Comparison of ENCODE assay signal across 21 mouse cellular contexts in genomic region chr1:82991596-82991995, GRCm38 (mm10). TPM values are rescaled to one million over a fixed set of nuclear protein-coding genes. Genes with fewer than 3 reads are reported as not detected.
DNase-seq lines count a peak whose midpoint lies in the region; ATAC-seq and TF ChIP-seq lines count a peak whose summit lies in the region.
"Had no signal": no experiment of that assay in that cellular context is flagged by ENCODE, and none has a peak within 500 bp of the region (broad histone marks: within the 10 kb centered on the region; RNA-seq: fewer than 3 reads in every experiment).

No protein-coding gene starts in this region.

- no peaks in the 10 kb centered on the region for H3K36me3 ChIP-seq in intestine, embryonic 15.5 days
- H3K36me3 ChIP-seq in intestine, embryonic 16.5 days (ENCODE audit: control insufficient read depth, insufficient read depth, low read length) = no peaks in the 10 kb centered on the region
- no peaks in the 10 kb centered on the region for H3K36me3 ChIP-seq in small intestine, adult 2 months (ENCODE audit: control insufficient read depth, insufficient read depth, low read length)
- H3K36me3 ChIP-seq in hindbrain, embryonic 13.5 days = no peaks in the 10 kb centered on the region
- H3K36me3 ChIP-seq: embryonic facial prominence, embryonic 10.5 days; embryonic facial prominence, embryonic 12.5 days; forebrain, embryonic 15.5 days had no signal

- H3K27me3 ChIP-seq in intestine, embryonic 15.5 days (replicated peaks) = no peaks in the 10 kb centered on the region
- H3K27me3 ChIP-seq in intestine, embryonic 16.5 days (replicated peaks; ENCODE audit: control insufficient read depth, insufficient read depth, low read length) = no peaks in the 10 kb centered on the region
- no peaks in the 10 kb centered on the region for H3K27me3 ChIP-seq in small intestine, adult 2 months (ENCODE audit: control insufficient read depth, insufficient read depth, low read length)
- no peaks in the 10 kb centered on the region for H3K27me3 ChIP-seq in hindbrain, embryonic 13.5 days
- H3K27me3 ChIP-seq: embryonic facial prominence, embryonic 12.5 days; forebrain, embryonic 13.5 days; forebrain, embryonic 15.5 days had no signal

- peak; percentile 11 for DNase-seq in kidney, adult 9 months
- no peak for DNase-seq in kidney, postnatal 4 days
- no peak for DNase-seq in urinary bladder, adult 18-20 months (ENCODE audit: low spot score in 2 of 2)
- DNase-seq: cerebellum, adult 11-12 months; cerebellum, adult 2 months; cerebellum, adult 9-10 months; cerebellum, postnatal 10 days; cerebellum, postnatal 25 days had no signal

- no peak overlapping the region for H3K4me3 ChIP-seq in intestine, embryonic 15.5 days (replicated peaks)
- H3K4me3 ChIP-seq in intestine, embryonic 16.5 days (ENCODE audit: low read length) = no peak overlapping the region
- no peak overlapping the region for H3K4me3 ChIP-seq in small intestine, adult 2 months (ENCODE audit: low read depth, low read length)
- no peak overlapping the region for H3K4me3 ChIP-seq in hindbrain, embryonic 13.5 days
- H3K4me3 ChIP-seq: embryonic facial prominence, embryonic 10.5 days; embryonic facial prominence, embryonic 12.5 days; forebrain, embryonic 13.5 days; forebrain, embryonic 15.5 days had no signal

- H3K9me3 ChIP-seq in intestine, embryonic 15.5 days = no peaks in the 10 kb centered on the region
- no peaks in the 10 kb centered on the region for H3K9me3 ChIP-seq in intestine, embryonic 16.5 days (ENCODE audit: control insufficient read depth, low read length)
- no peaks in the 10 kb centered on the region for H3K9me3 ChIP-seq in hindbrain, embryonic 13.5 days
- H3K9me3 ChIP-seq: embryonic facial prominence, embryonic 10.5 days; embryonic facial prominence, embryonic 12.5 days; forebrain, embryonic 13.5 days; forebrain, embryonic 15.5 days had no signal

- no peak overlapping the region for H3K9ac ChIP-seq in intestine, embryonic 15.5 days
- H3K9ac ChIP-seq in intestine, embryonic 16.5 days (ENCODE audit: low read depth, low read length) = no peak overlapping the region
- no peak overlapping the region for H3K9ac ChIP-seq in hindbrain, embryonic 13.5 days
- H3K9ac ChIP-seq: embryonic facial prominence, embryonic 12.5 days; forebrain, embryonic 13.5 days; forebrain, embryonic 15.5 days had no signal

- H3K4me2 ChIP-seq in intestine, embryonic 15.5 days (replicated peaks) = no peak overlapping the region
- no peak overlapping the region for H3K4me2 ChIP-seq in intestine, embryonic 16.5 days (ENCODE audit: low read depth, low read length)
- H3K4me2 ChIP-seq in hindbrain, embryonic 13.5 days = no peak overlapping the region
- H3K4me2 ChIP-seq: embryonic facial prominence, embryonic 12.5 days; forebrain, embryonic 13.5 days; forebrain, embryonic 15.5 days had no signal

- WGBS in intestine, embryonic 15.5 days = 58% methylated on average over 3 of the region's 3 CpGs
- WGBS in intestine, embryonic 16.5 days = 47% methylated on average over 3 of the region's 3 CpGs
- WGBS in small intestine, adult 2 months = 29% methylated on average over 3 of the region's 3 CpGs
- 79% methylated on average over 3 of the region's 3 CpGs for WGBS in hindbrain, embryonic 13.5 days

- peak overlapping the region; percentile 57 for H3K27ac ChIP-seq in intestine, embryonic 15.5 days
- peak overlapping the region; percentile 85 for H3K27ac ChIP-seq in intestine, embryonic 16.5 days (ENCODE audit: low read length)
- peak overlapping the region; percentile 100 for H3K27ac ChIP-seq in small intestine, adult 2 months (ENCODE audit: insufficient read depth, low read depth, low read length)
- no peak overlapping the region for H3K27ac ChIP-seq in hindbrain, embryonic 13.5 days
- H3K27ac ChIP-seq: embryonic facial prominence, embryonic 10.5 days; embryonic facial prominence, embryonic 12.5 days; forebrain, embryonic 13.5 days; forebrain, embryonic 15.5 days had no signal

- no peak for TF ChIP-seq POLR2A in small intestine, adult 2 months (IDR thresholded peaks at IDR 0.05; ENCODE audit: low read depth, low read length)

- no peak for TF ChIP-seq CTCF in small intestine, adult 2 months (IDR thresholded peaks at IDR 0.05; ENCODE audit: extremely low read depth, insufficient read length, insufficient replicate concordance, low read depth, low read length)

- peak; percentile 87 for ATAC-seq in intestine, embryonic 15.5 days
- peak; percentile 91 for ATAC-seq in intestine, embryonic 16.5 days
- ATAC-seq in hindbrain, embryonic 13.5 days (ENCODE audit: low FRiP score) = no peak
- ATAC-seq: forebrain, embryonic 13.5 days; forebrain, embryonic 15.5 days had no signal

- no peaks in the 10 kb centered on the region; the same call in 1 of the 2 replicates for H3K4me1 ChIP-seq in intestine, embryonic 15.5 days (replicated peaks)
- H3K4me1 ChIP-seq in intestine, embryonic 16.5 days (ENCODE audit: control insufficient read depth, insufficient read depth, low read length) = 0 out of 2 replicates have a peak, but pooled peaks cover 2% of the 10 kb centered on the region
- H3K4me1 ChIP-seq in small intestine, adult 2 months (ENCODE audit: control insufficient read depth, insufficient read depth, insufficient read length, low read length) = peaks cover 14% of the 10 kb centered on the region; the same call in 1 of the 2 replicates
- no peaks in the 10 kb centered on the region for H3K4me1 ChIP-seq in hindbrain, embryonic 13.5 days (replicated peaks)
- H3K4me1 ChIP-seq: embryonic facial prominence, embryonic 10.5 days; embryonic facial prominence, embryonic 12.5 days; forebrain, embryonic 13.5 days; forebrain, embryonic 15.5 days had no signal

RNA-seq across cellular contexts. Expression of gene Gm47959, which starts 8.8 kb away (rescaled TPM):
- not detected in 2 replicates for polyA plus RNA-seq in intestine, embryonic 15.5 days (2015; fragmentation: Nextera tagmentation; extraction: Ambion mirVana)
- polyA plus RNA-seq in intestine, embryonic 16.5 days (2015; fragmentation: Nextera tagmentation; extraction: Ambion mirVana) = not detected in 2 replicates
- not detected in 2 replicates for polyA plus RNA-seq in small intestine, adult 2 months (2012; rRNA removed)
- polyA plus RNA-seq in hindbrain, embryonic 13.5 days (2015; fragmentation: Nextera tagmentation; extraction: Ambion mirVana) = not detected in 2 replicates
- polyA plus RNA-seq: adrenal gland, adult 2 months; C2C12; cerebellum, adult 2 months; cortical plate, adult 2 months; embryonic facial prominence, embryonic 10.5 days; embryonic facial prominence, embryonic 12.5 days; embryonic facial prominence, embryonic 14.5 days; forebrain, embryonic 11.5 days; forebrain, embryonic 13.5 days; forebrain, embryonic 15.5 days had no signal

RNA-seq across cellular contexts. Expression of gene Gm47955, which starts 31.5 kb away (rescaled TPM):
- polyA plus RNA-seq in intestine, embryonic 15.5 days (2015; fragmentation: Nextera tagmentation; extraction: Ambion mirVana) = not detected in 2 replicates
- polyA plus RNA-seq in intestine, embryonic 16.5 days (2015; fragmentation: Nextera tagmentation; extraction: Ambion mirVana) = not detected in 2 replicates
- not detected in 2 replicates for polyA plus RNA-seq in small intestine, adult 2 months (2012; rRNA removed)
- not detected in 2 replicates for polyA plus RNA-seq in hindbrain, embryonic 13.5 days (2015; fragmentation: Nextera tagmentation; extraction: Ambion mirVana)
- polyA plus RNA-seq: adrenal gland, adult 2 months; C2C12; cerebellum, adult 2 months; cortical plate, adult 2 months; embryonic facial prominence, embryonic 10.5 days; embryonic facial prominence, embryonic 12.5 days; embryonic facial prominence, embryonic 14.5 days; forebrain, embryonic 11.5 days; forebrain, embryonic 13.5 days; forebrain, embryonic 15.5 days had no signal

RNA-seq across cellular contexts. Expression of gene Gm7544, which starts 35.8 kb away (rescaled TPM):
- not detected in 2 replicates for polyA plus RNA-seq in intestine, embryonic 15.5 days (2015; fragmentation: Nextera tagmentation; extraction: Ambion mirVana)
- polyA plus RNA-seq in intestine, embryonic 16.5 days (2015; fragmentation: Nextera tagmentation; extraction: Ambion mirVana) = not detected in 2 replicates
- not detected in 2 replicates for polyA plus RNA-seq in small intestine, adult 2 months (2012; rRNA removed)
- not detected in 2 replicates for polyA plus RNA-seq in hindbrain, embryonic 13.5 days (2015; fragmentation: Nextera tagmentation; extraction: Ambion mirVana)
- polyA plus RNA-seq: adrenal gland, adult 2 months; C2C12; cerebellum, adult 2 months; cortical plate, adult 2 months; embryonic facial prominence, embryonic 10.5 days; embryonic facial prominence, embryonic 12.5 days; embryonic facial prominence, embryonic 14.5 days; forebrain, embryonic 11.5 days; forebrain, embryonic 13.5 days; forebrain, embryonic 15.5 days had no signal

RNA-seq across cellular contexts. Expression of gene Slc19a3, which starts 46.7 kb away (rescaled TPM):
- 1.0 and 1.1 TPM in 2 replicates for polyA plus RNA-seq in intestine, embryonic 15.5 days (2015; fragmentation: Nextera tagmentation; extraction: Ambion mirVana)
- 1.9 and 2.0 TPM in 2 replicates for polyA plus RNA-seq in intestine, embryonic 16.5 days (2015; fragmentation: Nextera tagmentation; extraction: Ambion mirVana)
- polyA plus RNA-seq in small intestine, adult 2 months (2012; rRNA removed) = 0.63 and 8.2 TPM in 2 replicates
- polyA plus RNA-seq in hindbrain, embryonic 13.5 days (2015; fragmentation: Nextera tagmentation; extraction: Ambion mirVana) = 0.64 and 0.80 TPM in 2 replicates
- polyA plus RNA-seq: C2C12 had no signal

RNA-seq across cellular contexts. Expression of gene A030003K21Rik, which starts 48.4 kb away (rescaled TPM):
- not detected in 2 replicates for polyA plus RNA-seq in intestine, embryonic 15.5 days (2015; fragmentation: Nextera tagmentation; extraction: Ambion mirVana)
- polyA plus RNA-seq in intestine, embryonic 16.5 days (2015; fragmentation: Nextera tagmentation; extraction: Ambion mirVana) = not detected in 2 replicates
- not detected in 2 replicates for polyA plus RNA-seq in small intestine, adult 2 months (2012; rRNA removed)
- polyA plus RNA-seq in hindbrain, embryonic 13.5 days (2015; fragmentation: Nextera tagmentation; extraction: Ambion mirVana) = not detected in 2 replicates
- polyA plus RNA-seq: adrenal gland, adult 2 months; C2C12; cerebellum, adult 2 months; cortical plate, adult 2 months; embryonic facial prominence, embryonic 10.5 days; embryonic facial prominence, embryonic 12.5 days; embryonic facial prominence, embryonic 14.5 days; forebrain, embryonic 11.5 days; forebrain, embryonic 13.5 days; forebrain, embryonic 15.5 days had no signal
